Mouse (Mus musculus) left cerebral cortex, postnatal 25 days (tissue): Measurements from ENCODE around the gene Calb2. TPM values are rescaled to one million over a fixed set of nuclear protein-coding genes. Genes with fewer than 3 reads are reported as not detected.
A peak's percentile ranks its signal among the peaks of the same experiment; 100 is the strongest.

Experiments used
- DNase-seq, 2 experiments: peaks; one replicate each; pipeline ENCODE4 v3.0.0; 2022; ENCODE audit warnings: low spot score in 2 of 2, mixed read lengths in 1 of 2
- intact Hi-C: fragments of 180-260 bp; cut with DNase I; formaldehyde crosslinking; loops from one replicate; pipeline ENCODE4 v1.15.1; 2025
- total RNA-seq, 2 experiments: library from RNA; stranded (reverse); gene quantifications; 2 replicates each; pipeline ENCODE4 v1.2.3; 2021

Gene Calb2
- 10 to 100 TPM; 24.0 to 25.5 TPM for total RNA-seq

GRCm38 (mm10) chr8:110168046-110168445 lies at the start of gene Calb2:
Gene Calb2, minus strand, starts transcription at chr8:110168210.
- DNase-seq: peak; percentile 60 to 75
- intact Hi-C loops: loop anchor here (1.0 kb wide), 1 partner anchor 310 kb away; no protein-coding TSS in a partner anchor

DNA sequence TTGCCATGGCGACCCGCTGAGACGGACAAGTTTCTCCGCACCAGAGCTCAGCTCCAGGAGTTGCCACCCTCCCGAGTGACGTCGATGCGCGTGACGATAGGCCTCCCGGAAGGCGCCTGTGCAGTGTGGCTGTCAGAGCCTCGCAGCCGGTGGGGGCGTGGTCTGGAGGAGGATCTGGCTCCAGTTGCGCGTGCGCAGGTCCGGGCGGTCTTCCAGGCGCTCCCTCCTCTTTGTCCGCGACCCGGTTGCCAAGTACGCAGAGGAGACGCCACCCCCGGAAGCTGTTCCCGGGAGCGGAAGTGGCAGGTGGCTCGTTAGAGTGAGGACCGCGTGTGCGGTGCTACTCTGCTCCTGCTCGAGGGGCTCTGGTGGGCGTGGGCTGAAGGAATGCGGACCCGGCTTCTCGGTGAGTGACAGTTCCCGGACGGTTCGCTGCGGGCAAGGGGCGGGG lies 49.7 kb upstream of the Calb2 start:
- DNase-seq: peak; percentile 100
- intact Hi-C loops: no loop called here

DNA sequence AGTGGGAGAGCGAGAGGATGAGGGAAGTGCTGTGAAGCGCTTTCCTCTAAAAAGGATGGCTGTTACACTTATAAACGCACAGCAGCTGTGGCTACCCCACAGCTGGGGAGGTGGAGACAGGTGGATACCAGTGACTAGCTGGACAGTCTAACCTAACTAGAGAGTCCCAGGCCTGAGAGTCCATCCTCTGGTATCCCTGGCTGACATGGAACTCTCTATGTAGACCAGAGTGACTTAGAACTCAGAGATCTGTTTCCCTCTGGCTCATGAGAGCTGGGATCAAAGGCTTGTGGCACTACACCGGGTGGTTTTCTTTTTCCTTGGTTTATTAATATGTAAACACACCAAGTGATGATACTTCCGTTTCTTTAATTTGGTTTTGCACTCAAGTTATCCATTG lies 49.2 kb upstream of the Calb2 start:
- intact Hi-C loops: no loop called here
- DNase-seq: peak in 1 of 2 experiments; percentile 24

- no peak for DNase-seq
- intact Hi-C loops: no loop called here
Measured at GRCm38 (mm10) chr8:110216253-110216652, 48.2 kb upstream of the Calb2 start.

DNA sequence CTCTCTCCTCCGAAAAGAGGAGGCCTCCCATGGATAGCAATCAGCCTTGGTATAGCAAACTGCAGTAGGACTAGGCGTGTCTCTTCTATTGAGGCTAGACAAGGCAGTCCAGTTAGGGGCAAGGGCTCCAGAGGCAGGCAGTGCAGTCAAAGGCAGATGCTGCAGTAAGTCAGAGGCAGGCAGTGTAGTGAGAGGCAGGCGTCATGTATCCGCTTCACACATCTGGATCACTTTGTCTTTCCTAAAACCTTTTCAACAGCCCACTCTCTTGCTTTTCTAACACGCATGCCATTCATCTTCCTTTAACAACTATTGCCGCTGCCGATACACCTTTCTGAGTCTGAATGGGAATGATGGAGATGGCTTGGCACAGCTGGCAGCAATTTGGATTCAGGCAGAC lies 47.4 kb upstream of the Calb2 start, which contains the start of gene Cmtr2:
Gene Cmtr2 (plus strand): TSS at position 301 of the 400 bp plus-strand sequence.
- DNase-seq: no peak
- intact Hi-C loops: no loop called here

DNA sequence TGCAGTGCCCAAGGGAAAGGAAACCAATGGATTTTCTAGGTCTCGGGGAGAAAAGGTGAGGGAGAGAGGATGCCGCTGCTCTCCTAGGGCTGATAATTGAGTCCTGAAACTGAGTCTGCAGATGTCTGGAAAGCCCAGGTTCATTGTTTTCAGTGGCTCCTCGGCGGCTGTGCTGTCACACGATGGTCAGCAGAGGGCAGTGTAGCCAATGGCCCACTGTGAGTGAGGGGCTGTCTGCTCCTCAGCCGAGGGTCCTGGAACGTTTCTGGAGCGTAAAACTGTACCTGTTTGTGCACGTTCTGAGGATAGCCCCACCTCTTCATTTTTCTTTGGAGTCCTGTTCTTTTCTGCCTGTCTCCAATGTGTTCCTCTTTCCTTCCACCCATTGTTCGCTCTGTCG lies 33.8 kb upstream of the Calb2 start:
- intact Hi-C loops: no loop called here
- peak in 1 of 2 experiments; percentile 8 for DNase-seq

DNA sequence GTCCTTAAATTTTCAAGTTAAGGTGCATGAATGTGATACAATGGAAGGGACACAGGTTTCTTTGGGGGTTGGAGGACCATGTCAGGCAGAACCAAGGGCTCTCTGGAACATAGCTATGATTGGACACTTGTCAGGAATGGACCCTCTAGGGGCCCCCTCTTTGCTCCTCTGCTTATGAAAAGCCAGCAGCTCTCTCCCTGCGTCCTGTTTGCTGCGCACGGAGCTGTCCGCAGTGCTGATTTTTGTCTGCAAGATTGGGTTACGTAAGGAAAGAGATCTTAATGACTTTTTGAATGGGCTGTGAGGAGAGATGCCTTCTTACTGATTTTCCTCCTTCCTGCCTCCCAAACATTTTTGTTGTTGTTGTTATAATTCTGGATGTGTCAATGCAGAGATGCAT lies 28.7 kb upstream of the Calb2 start:
- DNase-seq: no peak
- intact Hi-C loops: no loop called here

DNA sequence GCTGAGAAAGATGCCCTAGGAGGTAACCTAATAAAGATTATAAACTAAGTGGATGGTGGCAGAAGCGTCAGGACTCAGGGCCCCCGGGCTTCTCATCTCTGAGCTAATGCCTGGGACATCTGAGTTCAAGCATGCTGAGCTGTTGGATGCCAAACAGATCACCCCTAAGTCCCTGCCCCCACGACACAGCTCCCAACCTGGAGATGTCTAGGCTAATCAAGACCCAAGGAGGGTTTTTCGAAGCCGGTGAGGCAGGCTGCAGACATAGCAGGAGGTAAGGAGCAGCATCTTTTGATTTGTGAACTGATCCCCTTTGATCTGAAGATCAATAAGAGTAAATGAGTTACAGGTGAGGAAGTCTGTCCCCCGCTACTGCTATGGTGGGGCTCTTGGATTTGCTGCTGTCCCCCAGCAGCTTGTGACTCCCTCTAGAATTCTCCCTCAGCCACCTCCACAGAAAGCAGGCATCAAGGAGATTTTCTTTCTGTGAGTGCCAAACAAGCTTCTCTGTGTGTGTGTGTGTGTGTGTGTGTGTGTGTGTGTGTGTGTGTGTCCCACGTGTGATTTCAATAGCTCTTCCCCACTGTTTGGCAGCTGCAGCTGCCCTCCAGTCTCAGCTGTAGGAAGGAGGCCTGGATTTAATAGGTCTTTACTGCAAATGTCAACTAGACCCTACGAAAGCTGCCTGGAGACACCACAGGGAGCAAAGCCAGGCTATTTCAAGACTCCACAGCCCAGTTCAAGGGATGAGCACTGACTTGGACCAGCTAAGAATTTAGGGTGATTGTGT lies 21.1 kb upstream of the Calb2 start:
- DNase-seq: peak; percentile 24 to 38
- intact Hi-C loops: no loop called here

DNA sequence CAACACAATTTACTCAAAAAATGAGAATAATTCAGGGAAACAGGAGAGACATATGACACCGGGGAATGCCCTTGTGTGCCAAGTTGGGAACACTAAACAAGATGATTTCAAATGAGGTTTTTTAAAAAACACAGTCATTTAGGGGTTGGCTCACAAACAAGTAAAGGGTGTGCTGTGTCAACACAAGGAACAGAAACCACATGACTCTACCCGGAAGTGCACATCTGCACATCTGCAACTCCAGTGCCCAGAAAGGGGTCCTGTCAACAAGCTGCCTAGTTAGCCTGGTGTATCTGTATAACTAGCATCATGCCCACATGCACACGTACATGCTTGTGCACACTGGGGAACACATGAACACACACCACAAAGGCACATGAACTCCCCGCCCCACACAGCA lies 17.5 kb upstream of the Calb2 start:
- DNase-seq: no peak
- intact Hi-C loops: no loop called here

DNA sequence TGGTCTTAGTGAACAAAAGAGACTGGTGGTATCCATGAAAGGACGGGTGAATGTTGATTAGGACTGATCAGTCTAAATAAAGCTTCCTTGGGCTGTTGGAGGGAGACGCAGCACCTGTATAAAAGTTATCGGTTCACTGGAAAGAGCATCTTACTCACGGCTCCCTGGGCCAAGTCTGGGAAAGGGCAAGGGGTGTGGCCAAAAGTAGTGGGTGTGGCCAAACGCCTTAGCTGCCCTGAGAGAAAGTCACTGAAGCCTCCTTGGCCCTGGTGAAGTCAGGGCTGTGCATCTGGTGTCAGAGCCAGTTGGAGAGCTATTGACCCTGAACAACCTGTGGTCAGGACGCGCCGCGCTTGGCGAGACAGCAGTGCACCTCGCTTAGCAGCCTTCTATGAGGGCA lies 15.7 kb upstream of the Calb2 start:
- DNase-seq: no peak
- intact Hi-C loops: no loop called here

DNA sequence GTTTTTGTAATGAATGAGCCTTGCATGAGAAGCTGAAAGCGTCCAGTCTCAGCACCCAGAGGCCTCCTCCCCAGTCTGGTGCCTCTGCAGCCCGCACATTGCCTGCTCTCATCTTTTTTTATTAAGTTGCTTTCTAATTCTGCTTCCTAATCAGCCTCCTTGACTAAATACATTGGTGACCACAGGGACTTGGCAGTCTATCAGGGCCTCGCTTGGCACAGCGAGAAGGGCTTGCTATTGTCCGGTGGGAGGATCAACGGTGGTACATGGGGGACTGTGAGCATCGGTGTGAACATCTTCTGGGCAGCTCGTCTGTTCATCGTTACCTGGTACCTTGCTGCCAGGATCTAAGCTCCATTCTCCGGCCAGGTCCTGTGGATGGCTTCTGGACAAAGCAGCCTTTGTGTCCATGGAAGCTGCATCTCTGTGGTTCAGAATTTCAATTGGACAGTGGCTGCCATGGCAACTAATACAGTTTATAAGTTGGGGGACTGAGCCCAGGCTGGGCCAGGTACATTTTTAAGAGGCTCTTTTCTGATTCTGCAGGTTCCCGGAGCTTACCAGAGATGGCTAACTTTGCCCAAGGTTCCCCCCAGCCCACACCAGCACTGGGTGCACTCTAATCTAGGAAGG lies 14.8 kb upstream of the Calb2 start:
- intact Hi-C loops: no loop called here
- peak; percentile 9 to 10 for DNase-seq

- DNase-seq: peak; percentile 8 to 26
Measured at GRCm38 (mm10) chr8:110177359-110178155, 9.5 kb upstream of the Calb2 start.

DNA sequence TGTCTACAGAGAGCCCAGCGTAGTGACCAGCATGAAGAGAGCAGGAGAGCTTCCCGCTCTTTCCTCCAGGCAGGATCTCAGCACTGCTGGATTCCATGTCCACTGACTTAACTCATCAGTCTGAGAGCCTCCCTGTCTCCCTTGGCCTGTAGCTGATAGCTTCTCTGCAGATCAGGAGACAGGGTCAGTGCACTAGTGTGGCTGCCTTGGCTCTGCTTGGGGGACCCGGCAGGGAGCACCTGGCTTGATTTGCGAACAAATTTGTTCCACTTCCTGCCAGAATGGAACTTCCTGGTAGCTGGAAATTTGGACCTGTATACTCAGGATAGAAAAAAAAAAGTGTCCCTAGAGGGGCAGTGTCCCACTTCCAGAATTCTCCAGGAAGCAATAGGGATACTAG lies 6.8 kb upstream of the Calb2 start:
- intact Hi-C loops: no loop called here
- DNase-seq: no peak

More at GRCm38 (mm10) chr8:110177359-110178155, 9.5 kb upstream of the Calb2 start:
- intact Hi-C loops: no loop called here

DNA sequence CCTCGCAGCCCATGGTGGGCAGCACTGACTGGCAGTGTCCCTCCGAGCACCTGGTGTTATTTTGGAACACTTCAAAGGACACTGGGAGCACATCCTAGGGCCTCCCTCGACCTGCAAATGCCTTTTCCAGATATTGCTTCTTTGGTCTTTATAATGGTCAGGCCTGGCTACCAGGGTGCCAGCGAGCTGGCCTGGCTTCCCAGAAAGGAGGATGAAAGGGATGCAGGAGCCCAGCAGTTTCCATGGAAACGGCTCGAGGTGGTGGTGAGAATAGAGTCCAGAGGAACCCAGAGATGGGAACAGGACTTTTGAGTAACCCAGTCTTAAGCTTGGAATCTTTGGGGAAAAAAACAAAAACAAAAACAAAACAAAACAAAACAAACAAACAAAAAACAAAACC lies 4.2 kb upstream of the Calb2 start:
- DNase-seq: peak in 1 of 2 experiments; percentile 22
- intact Hi-C loops: no loop called here

GRCm38 (mm10) chr8:110166270-110166669 lies 1.7 kb downstream of the Calb2 start:
- intact Hi-C loops: no loop called here
- no peak for DNase-seq

DNA sequence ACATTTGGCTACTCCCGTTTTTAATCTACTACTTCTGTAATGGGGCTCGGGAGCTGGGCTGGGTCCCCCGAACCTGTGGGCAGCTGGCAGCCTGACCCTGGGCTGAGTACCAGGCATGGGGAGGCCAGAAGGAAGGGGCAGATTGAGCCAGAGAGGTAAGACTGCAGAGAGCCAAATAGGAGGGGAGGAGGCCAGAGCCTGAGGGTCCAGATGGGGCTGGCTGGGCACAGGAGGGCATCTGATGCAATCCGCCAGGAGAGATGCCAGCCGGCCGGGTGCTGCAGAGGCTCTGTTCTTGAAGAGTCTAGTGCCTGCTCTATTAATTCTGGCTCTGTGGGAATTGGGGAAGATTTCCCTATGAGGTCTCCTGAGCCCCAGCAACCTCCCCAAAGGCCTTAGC lies 6.0 kb downstream of the Calb2 start:
- intact Hi-C loops: no loop called here
- no peak for DNase-seq

- no peak for DNase-seq
- intact Hi-C loops: no loop called here
Measured at GRCm38 (mm10) chr8:110152951-110153350, 15.1 kb downstream of the Calb2 start.

- intact Hi-C loops: loop anchor here (5.0 kb wide), 1 partner anchor 332 kb away; no protein-coding TSS in a partner anchor
- peak; percentile 44 to 54 for DNase-seq
Measured at GRCm38 (mm10) chr8:110145538-110145937, 22.5 kb downstream of the Calb2 start.

DNA sequence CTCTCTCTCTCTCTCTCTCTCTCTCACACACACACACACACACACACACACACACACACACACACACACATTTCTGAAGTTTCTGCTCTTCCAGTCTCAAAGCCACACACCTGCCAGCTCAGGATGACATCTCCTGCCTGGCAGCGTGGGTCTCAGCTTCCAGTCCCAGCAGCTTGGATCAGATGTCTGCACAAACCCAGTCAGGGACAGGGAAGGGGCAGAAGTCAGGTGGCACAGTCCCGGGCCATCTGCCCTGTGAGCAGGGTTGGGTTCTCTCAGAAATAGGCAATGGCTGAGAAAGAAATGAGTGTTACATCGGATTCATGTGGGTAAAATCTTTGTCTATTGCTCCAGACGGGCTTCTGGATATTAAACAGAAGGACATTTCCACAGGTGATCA lies 27.2 kb downstream of the Calb2 start:
- intact Hi-C loops: no loop called here
- DNase-seq: no peak

- intact Hi-C loops: no loop called here
- DNase-seq: no peak
Measured at GRCm38 (mm10) chr8:110140156-110140555, 27.9 kb downstream of the Calb2 start.
